Mouse (Mus musculus) MEL (cell line): Measurements from ENCODE around the gene Hpca. TPM values are rescaled to one million over a fixed set of nuclear protein-coding genes. Genes with fewer than 3 reads are reported as not detected.
A peak's percentile ranks its signal among the peaks of the same experiment; 100 is the strongest.

ENCODE experiments used
- DNase-seq: peaks from one replicate; pipeline ENCODE4 v3.0.0; 2011; ENCODE audit warnings: low read depth, low spot score
- H3K27ac ChIP-seq: 2 replicates; pipeline ENCODE4 v1.5.1; 2012; ENCODE audit warnings: low read depth, mild to moderate bottlenecking, control low read depth, low read length, moderate library complexity; ENCODE audit not compliant: control insufficient read depth
- H3K27me3 ChIP-seq, 2 experiments: fragments of 150-350 bp in 1 of 2; sonication (generic) in 1 of 2; 2 replicates each; pipeline ENCODE4 v1.6.1; 2012; ENCODE audit warnings: low read length in 2 of 2, mild to moderate bottlenecking in 2 of 2, improper control_type of control experiment in 1 of 2, moderate library complexity in 1 of 2; ENCODE audit not compliant: insufficient read depth in 2 of 2, control insufficient read depth in 1 of 2
- H3K36me3 ChIP-seq, 2 experiments: 2 replicates each; pipeline ENCODE4 v1.6.1; 2012 to 2014; ENCODE audit warnings: low read length in 2 of 2, improper control_type of control experiment in 1 of 2, inconsistent platforms in 1 of 2, mild to moderate bottlenecking in 1 of 2; ENCODE audit not compliant: insufficient read depth in 2 of 2, control insufficient read depth in 1 of 2
- H3K4me1 ChIP-seq, 2 experiments: fragments of 150-350 bp in 1 of 2; sonication (generic) in 1 of 2; 2 replicates each; pipeline ENCODE4 v1.6.1; 2012; ENCODE audit warnings: low read length in 2 of 2, improper control_type of control experiment in 1 of 2, mild to moderate bottlenecking in 1 of 2; ENCODE audit not compliant: insufficient read depth in 2 of 2, control insufficient read depth in 1 of 2
- H3K4me3 ChIP-seq, 2 experiments: fragments of 150-350 bp in 1 of 2; sonication (generic) in 1 of 2; 2 replicates each; pipeline ENCODE4 v1.5.1; 2012; ENCODE audit warnings: low read depth in 2 of 2, low read length in 2 of 2, mild to moderate bottlenecking in 2 of 2, moderate library complexity in 2 of 2, control low read depth in 1 of 2, improper control_type of control experiment in 1 of 2; ENCODE audit not compliant: control insufficient read depth in 1 of 2, insufficient read depth in 1 of 2
- H3K79me2 ChIP-seq: 2 replicates; pipeline ENCODE4 v1.6.1; 2012; ENCODE audit warnings: mild to moderate bottlenecking, low read length, moderate library complexity; ENCODE audit not compliant: control insufficient read depth, poor library complexity, insufficient read depth
- H3K9ac ChIP-seq: 2 replicates; pipeline ENCODE4 v1.6.1; 2012; ENCODE audit warnings: low read depth, mild to moderate bottlenecking, control low read depth, low read length, moderate library complexity; ENCODE audit not compliant: control insufficient read depth, poor library complexity, severe bottlenecking
- H3K9me3 ChIP-seq: fragments of 150-350 bp; sonication (generic); replicated peaks from 2 replicates; pipeline ENCODE4 v1.6.1; 2012; ENCODE audit warnings: mild to moderate bottlenecking, low read length, improper control_type of control experiment, moderate library complexity; ENCODE audit not compliant: insufficient read depth
- BHLHE40 ChIP-seq: IDR thresholded peaks from 2 replicates; pipeline ENCODE4 v1.6.1; 2012; ENCODE audit warnings: low read depth, mild to moderate bottlenecking, inconsistent platforms, low read length, improper control_type of control experiment, borderline replicate concordance
- ELF1 ChIP-seq: IDR thresholded peaks from 2 replicates; pipeline ENCODE4 v1.6.1; 2014; ENCODE audit warnings: low read depth, mild to moderate bottlenecking, inconsistent platforms, low read length, improper control_type of control experiment, moderate library complexity
- EP300 ChIP-seq, 2 experiments: IDR thresholded peaks; 2 replicates each; pipeline ENCODE4 v1.6.1; 2011; ENCODE audit warnings: improper control_type of control experiment in 2 of 2, low read length in 2 of 2, low read depth in 1 of 2, mild to moderate bottlenecking in 1 of 2
- ETS1 ChIP-seq: IDR thresholded peaks from 2 replicates; pipeline ENCODE4 v1.6.1; 2012; ENCODE audit warnings: low read depth, mild to moderate bottlenecking, inconsistent platforms, low read length, improper control_type of control experiment, moderate library complexity
- GATA1 ChIP-seq: IDR thresholded peaks from 2 replicates; pipeline ENCODE4 v1.6.1; 2011; ENCODE audit warnings: low read depth, low read length, improper control_type of control experiment
- HCFC1 ChIP-seq: IDR thresholded peaks from 2 replicates; pipeline ENCODE4 v1.6.1; 2012; ENCODE audit warnings: low read depth, mild to moderate bottlenecking, inconsistent platforms, low read length, improper control_type of control experiment, moderate library complexity
- MAX ChIP-seq: IDR thresholded peaks from 2 replicates; pipeline ENCODE4 v1.6.1; 2011; ENCODE audit warnings: low read length, improper control_type of control experiment
- MAZ ChIP-seq: IDR thresholded peaks from 2 replicates; pipeline ENCODE4 v1.6.1; 2012; ENCODE audit warnings: low read depth, mild to moderate bottlenecking, inconsistent platforms, low read length, improper control_type of control experiment
- MXI1 ChIP-seq: IDR thresholded peaks from 2 replicates; pipeline ENCODE4 v1.6.1; 2011; ENCODE audit warnings: mild to moderate bottlenecking, low read depth, low read length, improper control_type of control experiment
- MYC ChIP-seq: IDR thresholded peaks from 2 replicates; pipeline ENCODE4 v1.6.1; 2011; ENCODE audit warnings: low read depth, mild to moderate bottlenecking, low read length, improper control_type of control experiment, moderate library complexity
- NRF1 ChIP-seq: IDR thresholded peaks from 2 replicates; pipeline ENCODE4 v1.6.1; 2014; ENCODE audit warnings: low read depth, mild to moderate bottlenecking, inconsistent platforms, low read length, improper control_type of control experiment, moderate library complexity; ENCODE audit not compliant: poor library complexity, insufficient read depth, severe bottlenecking
- POLR2AphosphoS2 ChIP-seq: IDR thresholded peaks from 2 replicates; pipeline ENCODE4 v1.6.1; 2011; ENCODE audit warnings: low read length, improper control_type of control experiment
- SIN3A ChIP-seq: IDR thresholded peaks from 2 replicates; pipeline ENCODE4 v1.6.1; 2012; ENCODE audit warnings: low read length, improper control_type of control experiment, inconsistent platforms
- USF1 ChIP-seq: IDR thresholded peaks from 2 replicates; pipeline ENCODE4 v1.6.1; 2014; ENCODE audit warnings: low read depth, mild to moderate bottlenecking, inconsistent platforms, low read length, improper control_type of control experiment, moderate library complexity
- USF2 ChIP-seq, 2 experiments: IDR thresholded peaks; 2 replicates each; pipeline ENCODE4 v1.6.1; 2011 to 2012; ENCODE audit warnings: improper control_type of control experiment in 2 of 2, low read length in 2 of 2, borderline replicate concordance in 1 of 2, inconsistent platforms in 1 of 2, low read depth in 1 of 2, mild to moderate bottlenecking in 1 of 2; ENCODE audit not compliant: insufficient read depth in 1 of 2
- ZKSCAN1 ChIP-seq: IDR thresholded peaks from 2 replicates; pipeline ENCODE4 v1.6.1; 2012; ENCODE audit warnings: low read depth, mild to moderate bottlenecking, inconsistent platforms, low read length, improper control_type of control experiment, moderate library complexity
- ZMIZ1 ChIP-seq: IDR thresholded peaks from 2 replicates; pipeline ENCODE4 v1.6.1; 2012; ENCODE audit warnings: low read depth, mild to moderate bottlenecking, inconsistent platforms, low read length, improper control_type of control experiment, moderate library complexity
- polyA plus RNA-seq, 2 experiments: library from polyadenylated mRNA; stranded (reverse) in 1 of 2; unstranded in 1 of 2; fragments of >175 nt in 1 of 2; fragments of >200 nt in 1 of 2; gene quantifications; 2 replicates each; pipeline versions ENCODE4 v1.2.1 to v1.2.4; 2012; ENCODE audit warnings: low replicate concordance in 2 of 2, low read depth in 1 of 2; ENCODE audit not compliant: insufficient read length in 2 of 2, insufficient read depth in 1 of 2, missing spikeins in 1 of 2
- total RNA-seq: library from RNA; depleted of rRNA; stranded (reverse); fragments of 300-350 nt; gene quantifications from 2 replicates; pipeline ENCODE4 v1.2.3, GENCODE M21; 2012

Gene Hpca
- total and polyA plus RNA-seq, 3 experiments, result 0.39 to 1.1 TPM; not detected in 1

DNA sequence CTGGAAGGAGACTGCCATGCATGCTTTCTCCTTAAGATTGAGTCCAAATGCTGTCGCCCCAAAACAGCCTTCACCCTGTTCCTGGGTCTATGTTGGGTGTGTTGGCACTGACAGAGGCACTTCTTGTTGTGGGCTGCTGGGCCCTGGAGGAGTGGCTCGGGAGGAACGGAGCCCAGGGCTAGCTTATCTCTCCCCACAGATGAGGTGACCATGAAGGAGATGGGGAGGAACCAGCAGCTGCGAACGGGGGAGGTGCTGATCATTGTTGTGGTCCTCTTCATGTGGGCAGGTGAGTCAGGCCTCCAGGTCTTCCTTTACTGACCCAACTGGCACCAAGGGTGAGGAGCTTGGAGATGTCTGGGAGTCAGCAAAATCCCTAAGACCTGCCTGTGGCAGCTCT is 17.8 kb upstream of the Hpca start (continued):
- TF ChIP-seq POLR2AphosphoS2, result no peak
- no peak for TF ChIP-seq USF1
- no peak for TF ChIP-seq MAZ
- TF ChIP-seq USF2 (IDR thresholded peaks at IDR 0.05; ENCODE audit: borderline replicate concordance in 1 of 2, insufficient read depth in 1 of 2, low read depth in 1 of 2, low read length in 2 of 2), result no peak
- TF ChIP-seq NRF1, result no peak
- no peak for TF ChIP-seq ELF1
- TF ChIP-seq HCFC1, result 0 out of 2 replicates have a peak, but pooled peaks have one; percentile 13

DNA sequence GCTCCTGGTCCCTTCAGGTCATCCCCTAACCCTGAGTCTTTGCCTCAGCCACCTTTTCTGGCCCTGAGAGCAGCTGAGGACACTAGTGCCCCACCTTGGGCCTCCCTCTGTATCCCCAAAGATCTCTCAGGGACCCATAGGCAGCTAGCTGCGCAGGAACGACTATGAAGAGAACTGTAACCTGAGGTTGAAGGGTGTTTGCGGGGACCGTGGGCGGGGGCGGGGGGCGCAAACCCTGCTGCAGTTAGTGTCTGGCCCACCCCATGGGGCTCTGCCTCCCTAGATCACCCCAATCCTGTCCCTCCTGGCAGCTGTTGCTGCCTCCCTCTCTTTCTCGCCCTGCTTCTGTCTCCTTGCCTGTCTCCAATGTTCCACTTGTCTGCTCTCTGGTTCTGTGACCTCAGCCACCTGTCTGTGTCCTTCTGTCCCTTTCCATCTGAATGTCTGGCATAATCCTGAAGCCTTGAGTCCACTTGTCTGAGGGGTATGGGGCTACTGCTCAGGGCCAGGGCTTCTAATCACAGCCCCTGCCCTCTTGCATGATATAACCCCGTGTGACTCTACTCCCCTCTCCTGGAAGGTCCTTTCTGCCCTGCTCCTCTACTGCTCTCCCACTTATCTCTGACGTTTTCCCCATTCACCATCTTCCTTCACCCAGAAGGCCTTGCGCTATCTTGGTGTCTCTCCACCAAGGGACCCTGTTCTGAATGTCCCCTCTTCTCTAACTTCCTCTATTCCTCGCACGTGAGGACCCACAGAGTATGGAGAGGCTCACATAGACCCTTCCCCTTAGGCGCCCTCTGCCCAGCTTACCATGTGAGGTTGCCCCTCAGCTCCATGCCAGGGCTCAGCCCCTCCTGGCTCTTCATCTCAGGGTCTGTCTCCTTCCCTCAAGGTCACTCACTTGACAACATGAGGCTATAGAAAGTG is 15.8 kb upstream of the Hpca start:
- peak overlapping the region; percentile 45 for H3K27ac ChIP-seq
- peak overlapping the region; percentile 74 for H3K9ac ChIP-seq
- DNase-seq, result peak; percentile 61
- H3K36me3 ChIP-seq, result peaks cover 0 to 44% of the 10 kb centered on the region in 2 experiments; a peak in 2 of 4 replicates
- H3K27me3 ChIP-seq, result no peaks in the 10 kb centered on the region
- no peaks in the 10 kb centered on the region for H3K9me3 ChIP-seq
- peak; percentile 94 for TF ChIP-seq BHLHE40
- no peak for TF ChIP-seq ZKSCAN1
- peak; percentile 51; the same call in 1 of the 2 replicates for TF ChIP-seq MXI1
- 0 out of 2 replicates have a peak, but pooled peaks have one; percentile 19 for TF ChIP-seq ETS1
- TF ChIP-seq EP300 (IDR thresholded peaks at IDR 0.05; ENCODE audit: low read depth in 1 of 2, low read length in 2 of 2), result no peak; a peak in 1 of 4 replicates
- 0 out of 2 replicates have a peak, but pooled peaks have one; percentile 10 for TF ChIP-seq NRF1
- peak; percentile 13; the same call in 1 of the 2 replicates for TF ChIP-seq GATA1
- peak; percentile 37; the same call in 1 of the 2 replicates for TF ChIP-seq MYC
- TF ChIP-seq ZMIZ1, result no peak
- TF ChIP-seq MAX, result 0 out of 2 replicates have a peak, but pooled peaks have one; percentile 27
- peak; percentile 47; the same call in 1 of the 2 replicates for TF ChIP-seq HCFC1
- peak; percentile 36; the same call in 1 of the 2 replicates for TF ChIP-seq SIN3A
- H3K4me3 ChIP-seq, result peak overlapping the region; percentile 59 to 92
- H3K4me1 ChIP-seq, result peaks cover 35 to 54% of the 10 kb centered on the region in 2 experiments
- H3K79me2 ChIP-seq, result peaks cover 3% of the 10 kb centered on the region; the same call in 1 of the 2 replicates
